Mouse (Mus musculus) lung, embryonic 15.5 days (tissue): ENCODE measurements around the gene Cage1. TPM values are rescaled to one million over a fixed set of nuclear protein-coding genes. Genes with fewer than 3 reads are reported as not detected.

Experiments
- ATAC-seq: fragments of 200-750 bp; cut with Nextera tagmentation; 2 replicates; pipeline ENCODE4 v1.8.0; 2017; ENCODE audit warnings: moderate number of reproducible peaks, borderline replicate concordance; ENCODE audit not compliant: low FRiP score, low TSS enrichment; ENCODE audit errors: extremely low read depth
- H3K27ac ChIP-seq: fragments of 300-500 bp; sonication (generic); 2 replicates; pipeline ENCODE4 v1.5.1; 2015; ENCODE audit warnings: moderate library complexity, mild to moderate bottlenecking, inconsistent platforms
- H3K27me3 ChIP-seq: fragments of 300-500 bp; sonication (generic); 2 replicates; pipeline ENCODE4 v1.6.1; 2015; ENCODE audit warnings: inconsistent platforms
- H3K36me3 ChIP-seq: fragments of 300-500 bp; sonication (generic); 2 replicates; pipeline ENCODE4 v1.6.1; 2015; ENCODE audit warnings: inconsistent platforms
- H3K4me1 ChIP-seq: fragments of 300-500 bp; sonication (generic); 2 replicates; pipeline ENCODE4 v1.6.1; 2015; ENCODE audit warnings: inconsistent platforms
- H3K4me2 ChIP-seq: fragments of 300-500 bp; sonication (generic); 2 replicates; pipeline ENCODE4 v1.6.1; 2015; ENCODE audit warnings: inconsistent platforms, mild to moderate bottlenecking, moderate library complexity
- H3K4me3 ChIP-seq: fragments of 300-500 bp; sonication (generic); 2 replicates; pipeline ENCODE4 v1.5.1; 2015; ENCODE audit warnings: mild to moderate bottlenecking, inconsistent platforms
- H3K9ac ChIP-seq: fragments of 300-500 bp; sonication (generic); 2 replicates; pipeline ENCODE4 v1.6.1; 2015; ENCODE audit warnings: inconsistent platforms
- H3K9me3 ChIP-seq: fragments of 300-500 bp; sonication (generic); 2 replicates; pipeline ENCODE4 v1.6.1; 2016; ENCODE audit warnings: inconsistent platforms
- WGBS: fragments of 180-500 bp; shearing (Covaris S2); methylation state at CpG from one replicate; pipeline ENCODE4 v1.1.7; 2015; 5-methylcytosine and 5-hydroxymethylcytosine counted together
- polyA plus RNA-seq: library from polyadenylated mRNA; unstranded; fragments of >200 nt; fragmentation: Nextera tagmentation; extraction: Ambion mirVana; gene quantifications from 2 replicates; pipeline ENCODE4 v1.2.1, GENCODE M21; 2015

The Cage1 gene
- 0.87 and 1.1 TPM in 2 replicates for polyA plus RNA-seq

- ATAC-seq: peak; percentile 95
- peak within 1 kb of the TSS; percentile 88 for H3K4me2 ChIP-seq
- no peaks in the 10 kb centered on the region for H3K9me3 ChIP-seq
- H3K4me3 ChIP-seq: peak within 1 kb of the TSS; percentile 77
- no peaks in the 10 kb centered on the region for H3K27me3 ChIP-seq
- H3K4me1 ChIP-seq: peaks cover 14% of the 10 kb centered on the region
- peaks cover 21% of the 10 kb centered on the region for H3K36me3 ChIP-seq
- H3K27ac ChIP-seq: peak within 1 kb of the TSS; percentile 74
- peak within 1 kb of the TSS; percentile 83 for H3K9ac ChIP-seq
- WGBS: under 1% methylated on average over 47 of the region's 47 CpGs
Measured at GRCm38 (mm10) chr13:38037044-38037687, at the start of gene Cage1. Gene Cage1 (minus strand): TSS chr13:38037069.

GRCm38 (mm10) chr13:38081161-38081560 lies 44.3 kb upstream of the Cage1 start:
- Histone ChIP-seq H3K4me1 (peaks cover 14% of the 10 kb centered on the region; the same call in 1 of the 2 replicates), H3K9ac (no peak overlapping the region), H3K27ac (no peak overlapping the region), H3K4me2 (no peak overlapping the region), H3K4me3 (no peak overlapping the region), H3K36me3 (no peaks in the 10 kb centered on the region), H3K27me3 (no peaks in the 10 kb centered on the region), H3K9me3 (no peaks in the 10 kb centered on the region)
- 74% methylated on average over 7 of the region's 7 CpGs for WGBS
- no peak for ATAC-seq

DNA sequence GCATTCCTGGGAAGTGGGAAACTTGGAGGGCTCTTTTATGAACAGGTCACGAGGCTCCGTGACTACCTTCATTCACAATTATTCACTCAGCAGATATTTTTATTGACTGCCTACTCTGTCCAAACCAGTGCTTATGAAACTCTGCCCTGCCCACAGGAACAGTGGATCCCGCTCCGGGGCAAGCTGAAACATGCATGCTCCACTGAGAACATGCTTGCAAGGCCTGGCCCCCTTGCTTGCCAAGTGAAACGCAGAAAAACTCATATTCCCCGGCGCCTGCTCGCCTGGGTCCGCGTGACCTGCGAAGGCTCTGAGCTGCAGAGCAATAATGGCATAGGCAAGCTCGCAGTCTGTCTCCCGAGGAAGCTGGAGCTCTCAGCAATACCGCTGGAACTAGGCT lies 43.9 kb upstream of the Cage1 start:
- Histone ChIP-seq H3K9me3 (no peaks in the 10 kb centered on the region), H3K36me3 (no peaks in the 10 kb centered on the region), H3K4me2 (no peak overlapping the region), H3K9ac (no peak overlapping the region), H3K27me3 (no peaks in the 10 kb centered on the region), H3K4me3 (no peak overlapping the region), H3K27ac (no peak overlapping the region), H3K4me1 (peaks cover 14% of the 10 kb centered on the region; the same call in 1 of the 2 replicates)
- no peak for ATAC-seq
- WGBS: 78% methylated on average over 14 of the region's 14 CpGs

- no peaks in the 10 kb centered on the region for H3K36me3 ChIP-seq
- no peaks in the 10 kb centered on the region for H3K9me3 ChIP-seq
- ATAC-seq: no peak
- no peak overlapping the region for H3K9ac ChIP-seq
- no peak overlapping the region for H3K4me2 ChIP-seq
- no peak overlapping the region for H3K27ac ChIP-seq
- peaks cover 14% of the 10 kb centered on the region; the same call in 1 of the 2 replicates for H3K4me1 ChIP-seq
- no peaks in the 10 kb centered on the region for H3K27me3 ChIP-seq
- WGBS: 38% methylated on average over 9 of the region's 9 CpGs
- H3K4me3 ChIP-seq: no peak overlapping the region
Measured at GRCm38 (mm10) chr13:38080014-38080413, 43.1 kb upstream of the Cage1 start.

- Histone ChIP-seq H3K9ac (no peak overlapping the region), H3K27ac (no peak overlapping the region), H3K4me3 (no peak overlapping the region), H3K4me2 (no peak overlapping the region), H3K36me3 (no peaks in the 10 kb centered on the region), H3K27me3 (no peaks in the 10 kb centered on the region), H3K9me3 (no peaks in the 10 kb centered on the region), H3K4me1 (peaks cover 14% of the 10 kb centered on the region; the same call in 1 of the 2 replicates)
- no peak for ATAC-seq
- 52% methylated on average over 5 of the region's 5 CpGs for WGBS
Measured at GRCm38 (mm10) chr13:38079366-38079765, 42.5 kb upstream of the Cage1 start.

GRCm38 (mm10) chr13:38078836-38079235 lies 42.0 kb upstream of the Cage1 start:
- Histone ChIP-seq H3K27me3 (no peaks in the 10 kb centered on the region), H3K9ac (no peak overlapping the region), H3K27ac (no peak overlapping the region), H3K9me3 (no peaks in the 10 kb centered on the region), H3K4me2 (no peak overlapping the region), H3K4me1 (peaks cover 14% of the 10 kb centered on the region; the same call in 1 of the 2 replicates), H3K36me3 (no peaks in the 10 kb centered on the region), H3K4me3 (no peak overlapping the region)
- 58% methylated on average over 6 of the region's 6 CpGs for WGBS
- ATAC-seq: no peak

GRCm38 (mm10) chr13:38077113-38077512 lies 40.2 kb upstream of the Cage1 start:
- H3K4me3 ChIP-seq: no peak overlapping the region
- H3K9me3 ChIP-seq: no peaks in the 10 kb centered on the region
- H3K4me2 ChIP-seq: 0 out of 2 replicates have a peak overlapping the region, but pooled peaks have one; percentile 4
- H3K9ac ChIP-seq: no peak overlapping the region
- ATAC-seq: no peak
- no peak overlapping the region for H3K27ac ChIP-seq
- H3K27me3 ChIP-seq: no peaks in the 10 kb centered on the region
- WGBS: 20% methylated on average over 11 of the region's 11 CpGs
- H3K4me1 ChIP-seq: peaks cover 14% of the 10 kb centered on the region; the same call in 1 of the 2 replicates
- no peaks in the 10 kb centered on the region for H3K36me3 ChIP-seq

GRCm38 (mm10) chr13:38074404-38074803 lies 37.5 kb upstream of the Cage1 start:
- no peak for ATAC-seq
- Histone ChIP-seq H3K4me1 (peaks cover 9% of the 10 kb centered on the region; the same call in 1 of the 2 replicates), H3K4me3 (no peak overlapping the region), H3K27me3 (no peaks in the 10 kb centered on the region), H3K4me2 (no peak overlapping the region), H3K9me3 (no peaks in the 10 kb centered on the region), H3K27ac (no peak overlapping the region), H3K36me3 (no peaks in the 10 kb centered on the region), H3K9ac (no peak overlapping the region)
- 16% methylated on average over 5 of the region's 5 CpGs for WGBS

DNA sequence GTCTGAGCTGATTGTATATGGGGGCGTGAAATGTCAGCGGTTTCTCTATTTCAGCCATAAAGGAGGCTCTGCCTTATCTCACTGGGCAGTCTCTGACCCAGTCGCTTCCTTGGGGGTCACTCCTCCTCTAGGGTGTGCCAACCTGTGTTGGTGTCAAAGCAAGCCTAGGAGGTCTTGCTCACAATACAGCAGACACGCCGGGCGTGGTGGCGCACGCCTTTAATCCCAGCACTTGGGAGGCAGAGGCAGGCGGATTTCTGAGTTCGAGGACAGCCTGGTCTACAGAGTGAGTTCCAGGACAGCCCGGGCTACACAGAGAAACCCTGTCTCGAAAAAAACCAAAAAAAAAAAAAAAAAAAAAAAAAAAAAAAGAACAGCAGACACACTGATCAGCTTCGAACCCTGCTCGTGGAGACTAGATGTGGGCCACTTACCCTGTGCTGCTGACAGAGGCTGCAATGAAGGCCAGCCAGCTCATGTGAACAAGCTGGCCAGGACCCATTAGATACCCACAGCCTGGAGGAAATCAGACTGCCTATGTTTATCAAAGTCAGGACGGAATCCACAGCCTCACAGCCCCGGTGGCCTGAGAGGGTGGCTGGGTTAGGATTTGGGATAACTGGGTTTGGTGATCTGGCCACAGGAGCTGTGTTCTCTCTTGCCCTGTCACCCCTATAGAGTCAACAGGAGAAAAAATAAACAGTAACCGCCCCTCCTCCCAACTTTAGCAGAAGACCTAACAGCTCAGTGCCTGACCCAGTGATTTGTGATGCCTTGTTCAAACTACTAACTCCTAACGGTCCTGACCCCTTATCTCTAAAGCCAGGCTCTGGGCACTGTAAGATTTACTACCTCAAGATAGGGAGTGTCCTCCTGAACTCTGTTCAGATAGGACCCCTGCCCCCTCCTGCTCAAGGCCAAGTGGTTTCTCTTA lies 36.8 kb upstream of the Cage1 start:
- H3K9me3 ChIP-seq: no peaks in the 10 kb centered on the region
- H3K4me1 ChIP-seq: peaks cover 9% of the 10 kb centered on the region; the same call in 1 of the 2 replicates
- H3K27me3 ChIP-seq: no peaks in the 10 kb centered on the region
- H3K27ac ChIP-seq: no peak overlapping the region
- H3K9ac ChIP-seq: no peak overlapping the region
- ATAC-seq: no peak
- H3K36me3 ChIP-seq: no peaks in the 10 kb centered on the region
- H3K4me2 ChIP-seq: no peak overlapping the region
- WGBS: 61% methylated on average over 18 of the region's 18 CpGs
- H3K4me3 ChIP-seq: no peak overlapping the region

- 34% methylated on average over 4 of the region's 4 CpGs for WGBS
- no peak overlapping the region for H3K9ac ChIP-seq
- no peak overlapping the region for H3K4me3 ChIP-seq
- H3K4me1 ChIP-seq: no peaks in the 10 kb centered on the region
- no peaks in the 10 kb centered on the region for H3K27me3 ChIP-seq
- no peaks in the 10 kb centered on the region for H3K9me3 ChIP-seq
- H3K27ac ChIP-seq: no peak overlapping the region
- no peak for ATAC-seq
- no peaks in the 10 kb centered on the region for H3K36me3 ChIP-seq
- no peak overlapping the region for H3K4me2 ChIP-seq
Measured at GRCm38 (mm10) chr13:38070945-38071344, 34.1 kb upstream of the Cage1 start.

DNA sequence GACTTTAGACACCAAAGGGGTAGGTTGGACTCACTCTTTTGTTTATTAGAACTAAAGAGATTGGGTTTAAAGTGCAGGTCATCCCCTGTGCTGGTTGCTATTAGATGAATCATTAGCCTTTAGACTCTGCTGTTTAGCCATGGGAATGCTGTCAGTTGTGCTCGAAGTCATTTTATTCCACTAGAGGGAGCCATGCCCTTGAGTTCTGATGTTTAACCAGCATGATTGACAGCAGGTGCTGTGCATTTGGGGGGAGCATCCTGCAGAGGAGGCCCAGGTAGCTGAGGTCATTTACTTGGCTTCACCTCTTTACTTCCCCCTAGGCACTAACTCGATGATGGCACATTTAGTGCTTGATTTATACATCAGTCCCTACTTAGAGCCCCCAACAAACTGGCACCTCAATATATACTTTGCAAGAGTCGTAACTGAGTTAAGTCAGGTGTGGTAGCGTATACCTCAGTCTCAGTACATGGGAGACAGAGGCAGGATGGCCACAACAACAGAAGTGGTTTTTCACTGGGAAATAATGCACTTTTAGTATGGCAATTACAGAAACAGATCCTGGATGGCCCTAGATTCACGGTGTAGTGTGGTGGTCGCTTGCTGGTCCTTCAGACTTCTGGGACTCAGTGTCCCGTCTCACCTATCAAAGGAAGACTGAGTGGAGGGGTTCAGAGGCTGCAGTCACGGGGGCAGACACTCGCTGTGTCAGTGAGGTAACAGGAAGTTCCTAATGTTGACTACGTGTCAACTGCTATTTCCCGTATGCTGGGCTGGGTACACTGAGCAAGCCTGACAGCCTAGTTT lies 28.2 kb upstream of the Cage1 start:
- no peaks in the 10 kb centered on the region for H3K9me3 ChIP-seq
- H3K36me3 ChIP-seq: peaks cover 23% of the 10 kb centered on the region
- WGBS: 50% methylated on average over 11 of the region's 11 CpGs
- no peaks in the 10 kb centered on the region for H3K27me3 ChIP-seq
- no peak overlapping the region for H3K4me2 ChIP-seq
- no peak overlapping the region for H3K9ac ChIP-seq
- no peaks in the 10 kb centered on the region for H3K4me1 ChIP-seq
- H3K27ac ChIP-seq: no peak overlapping the region
- no peak overlapping the region for H3K4me3 ChIP-seq
- ATAC-seq: no peak
